Mouse (Mus musculus) limb, embryonic 15.5 days (tissue): ENCODE results near the gene Calcrl. TPM values are rescaled to one million over a fixed set of nuclear protein-coding genes. Genes with fewer than 3 reads are reported as not detected.

Source experiments
- ATAC-seq: fragments of 200-750 bp; cut with Nextera tagmentation; 2 replicates; pipeline ENCODE4 v1.8.0; 2017; ENCODE audit warnings: low read depth, moderate TSS enrichment; ENCODE audit not compliant: insufficient number of reproducible peaks, low FRiP score, low TSS enrichment
- H3K27ac ChIP-seq: fragments of 300-500 bp; sonication (generic); 2 replicates; pipeline ENCODE4 v1.5.1; 2015; ENCODE audit warnings: moderate library complexity, mild to moderate bottlenecking, inconsistent platforms
- H3K27me3 ChIP-seq: fragments of 300-500 bp; sonication (generic); 2 replicates; pipeline ENCODE4 v1.6.1; 2015; ENCODE audit warnings: inconsistent platforms
- H3K36me3 ChIP-seq: fragments of 300-500 bp; sonication (generic); 2 replicates; pipeline ENCODE4 v1.6.1; 2015; ENCODE audit warnings: inconsistent platforms
- H3K4me1 ChIP-seq: fragments of 300-500 bp; sonication (generic); 2 replicates; pipeline ENCODE4 v1.6.1; 2015; ENCODE audit warnings: inconsistent platforms
- H3K4me2 ChIP-seq: fragments of 300-500 bp; sonication (generic); 2 replicates; pipeline ENCODE4 v1.6.1; 2015; ENCODE audit warnings: mild to moderate bottlenecking, inconsistent platforms
- H3K4me3 ChIP-seq: fragments of 300-500 bp; sonication (generic); 2 replicates; pipeline ENCODE4 v1.5.1; 2015; ENCODE audit warnings: mild to moderate bottlenecking, inconsistent platforms
- H3K9ac ChIP-seq: fragments of 300-500 bp; sonication (generic); 2 replicates; pipeline ENCODE4 v1.6.1; 2015; ENCODE audit warnings: inconsistent platforms
- H3K9me3 ChIP-seq: fragments of 300-500 bp; sonication (generic); 2 replicates; pipeline ENCODE4 v1.6.1; 2016; ENCODE audit warnings: inconsistent platforms
- WGBS: fragments of 180-500 bp; shearing (Covaris S2); methylation state at CpG from one replicate; pipeline ENCODE4 v1.1.7; 2015; 5-methylcytosine and 5-hydroxymethylcytosine counted together
- polyA plus RNA-seq: library from polyadenylated mRNA; unstranded; fragments of >200 nt; fragmentation: Nextera tagmentation; extraction: Ambion mirVana; gene quantifications from 2 replicates; pipeline ENCODE4 v1.2.1, GENCODE M21; 2015

Calcrl gene
- polyA plus RNA-seq = 22.7 and 24.4 TPM in 2 replicates

- Histone ChIP-seq H3K27ac (peak within 1 kb of the TSS; percentile 74), H3K27me3 (no peaks in the 10 kb centered on the region), H3K9me3 (no peaks in the 10 kb centered on the region), H3K4me3 (peak within 1 kb of the TSS; percentile 41), H3K36me3 (no peaks in the 10 kb centered on the region), H3K4me1 (peaks cover 4% of the 10 kb centered on the region; the same call in 1 of the 2 replicates), H3K4me2 (peak within 1 kb of the TSS; percentile 48), H3K9ac (no peak within 1 kb of the TSS)
- peak; percentile 74 for ATAC-seq
- WGBS = under 1% methylated on average over 10 of the region's 10 CpGs
Measured at GRCm38 (mm10) chr2:84425138-84425537, at the start of gene Calcrl. Gene Calcrl (minus strand): TSS chr2:84425411.

GRCm38 (mm10) chr2:84474651-84475050, 49.4 kb upstream of the Calcrl start:
- Histone ChIP-seq H3K36me3 (no peaks in the 10 kb centered on the region), H3K4me2 (no peak overlapping the region), H3K4me3 (no peak overlapping the region), H3K4me1 (0 out of 2 replicates have a peak, but pooled peaks cover 3% of the 10 kb centered on the region), H3K9ac (no peak overlapping the region), H3K27me3 (no peaks in the 10 kb centered on the region), H3K9me3 (no peaks in the 10 kb centered on the region), H3K27ac (no peak overlapping the region)
- no peak for ATAC-seq
- 15% methylated on average over 6 of the region's 6 CpGs for WGBS

GRCm38 (mm10) chr2:84473941-84474530, 48.8 kb upstream of the Calcrl start:
- no peak overlapping the region for H3K4me3 ChIP-seq
- no peak overlapping the region for H3K27ac ChIP-seq
- no peak overlapping the region for H3K9ac ChIP-seq
- H3K4me2 ChIP-seq = no peak overlapping the region
- H3K36me3 ChIP-seq = no peaks in the 10 kb centered on the region
- ATAC-seq = no peak
- no peaks in the 10 kb centered on the region for H3K9me3 ChIP-seq
- H3K4me1 ChIP-seq = 0 out of 2 replicates have a peak, but pooled peaks cover 3% of the 10 kb centered on the region
- no peaks in the 10 kb centered on the region for H3K27me3 ChIP-seq
- WGBS = 78% methylated on average over 14 of the region's 14 CpGs

GRCm38 (mm10) chr2:84467391-84467790, 42.2 kb upstream of the Calcrl start:
- no peak for ATAC-seq
- H3K27ac ChIP-seq = no peak overlapping the region
- H3K9me3 ChIP-seq = no peaks in the 10 kb centered on the region
- H3K4me2 ChIP-seq = no peak overlapping the region
- no peak overlapping the region for H3K9ac ChIP-seq
- 80% methylated on average over 4 of the region's 4 CpGs for WGBS
- H3K4me1 ChIP-seq = no peaks in the 10 kb centered on the region
- H3K36me3 ChIP-seq = no peaks in the 10 kb centered on the region
- H3K4me3 ChIP-seq = no peak overlapping the region
- H3K27me3 ChIP-seq = no peaks in the 10 kb centered on the region

- WGBS = 22% methylated on average over 7 of the region's 7 CpGs
- Histone ChIP-seq H3K4me2 (no peak overlapping the region), H3K4me1 (no peaks in the 10 kb centered on the region), H3K27ac (no peak overlapping the region), H3K4me3 (no peak overlapping the region), H3K9ac (no peak overlapping the region), H3K27me3 (no peaks in the 10 kb centered on the region), H3K36me3 (no peaks in the 10 kb centered on the region), H3K9me3 (no peaks in the 10 kb centered on the region)
- no peak for ATAC-seq
Measured at GRCm38 (mm10) chr2:84464956-84465355, 39.7 kb upstream of the Calcrl start.

GRCm38 (mm10) chr2:84462411-84462810, 37.2 kb upstream of the Calcrl start:
- Histone ChIP-seq H3K4me1 (no peaks in the 10 kb centered on the region), H3K27ac (no peak overlapping the region), H3K4me3 (no peak overlapping the region), H3K4me2 (no peak overlapping the region), H3K9ac (no peak overlapping the region), H3K27me3 (no peaks in the 10 kb centered on the region), H3K9me3 (no peaks in the 10 kb centered on the region), H3K36me3 (no peaks in the 10 kb centered on the region)
- no peak for ATAC-seq
- 83% methylated on average over 3 of the region's 3 CpGs for WGBS

- Histone ChIP-seq H3K9me3 (no peaks in the 10 kb centered on the region), H3K4me2 (no peak overlapping the region), H3K4me1 (no peaks in the 10 kb centered on the region), H3K27me3 (no peaks in the 10 kb centered on the region), H3K9ac (no peak overlapping the region), H3K36me3 (no peaks in the 10 kb centered on the region), H3K27ac (no peak overlapping the region), H3K4me3 (no peak overlapping the region)
- no peak for ATAC-seq
- 67% methylated on average over 11 of the region's 11 CpGs for WGBS
Measured at GRCm38 (mm10) chr2:84459651-84460177, 34.5 kb upstream of the Calcrl start.

GRCm38 (mm10) chr2:84457221-84457620, 32.0 kb upstream of the Calcrl start:
- Histone ChIP-seq H3K27me3 (no peaks in the 10 kb centered on the region), H3K4me2 (no peak overlapping the region), H3K9ac (no peak overlapping the region), H3K27ac (no peak overlapping the region), H3K9me3 (no peaks in the 10 kb centered on the region), H3K36me3 (no peaks in the 10 kb centered on the region), H3K4me3 (no peak overlapping the region), H3K4me1 (no peaks in the 10 kb centered on the region)
- ATAC-seq = no peak
- WGBS = 72% methylated on average over 6 of the region's 6 CpGs

- no peak for ATAC-seq
Measured at GRCm38 (mm10) chr2:84455236-84455799, 30.1 kb upstream of the Calcrl start.

GRCm38 (mm10) chr2:84454551-84455235, 29.5 kb upstream of the Calcrl start:
- no peaks in the 10 kb centered on the region for H3K36me3 ChIP-seq
- H3K27ac ChIP-seq = no peak overlapping the region
- no peaks in the 10 kb centered on the region for H3K4me1 ChIP-seq
- 60% methylated on average over 10 of the region's 10 CpGs for WGBS
- H3K4me3 ChIP-seq = no peak overlapping the region
- H3K9ac ChIP-seq = no peak overlapping the region
- no peaks in the 10 kb centered on the region for H3K27me3 ChIP-seq
- ATAC-seq = no peak
- H3K9me3 ChIP-seq = no peaks in the 10 kb centered on the region
- H3K4me2 ChIP-seq = no peak overlapping the region

More at GRCm38 (mm10) chr2:84455236-84455799, 30.1 kb upstream of the Calcrl start:
- Histone ChIP-seq H3K36me3 (no peaks in the 10 kb centered on the region), H3K4me3 (no peak overlapping the region), H3K27ac (no peak overlapping the region), H3K9ac (no peak overlapping the region), H3K27me3 (no peaks in the 10 kb centered on the region), H3K4me2 (no peak overlapping the region), H3K9me3 (no peaks in the 10 kb centered on the region), H3K4me1 (no peaks in the 10 kb centered on the region)
- 9% methylated on average over 5 of the region's 5 CpGs for WGBS

GRCm38 (mm10) chr2:84454051-84454450, 28.8 kb upstream of the Calcrl start:
- Histone ChIP-seq H3K4me3 (no peak overlapping the region), H3K27ac (no peak overlapping the region), H3K27me3 (no peaks in the 10 kb centered on the region), H3K4me2 (no peak overlapping the region), H3K9ac (no peak overlapping the region), H3K36me3 (no peaks in the 10 kb centered on the region), H3K9me3 (no peaks in the 10 kb centered on the region), H3K4me1 (no peaks in the 10 kb centered on the region)
- ATAC-seq = no peak
- 12% methylated on average over 5 of the region's 5 CpGs for WGBS

- no peak for ATAC-seq
- no peak overlapping the region for H3K4me2 ChIP-seq
- no peaks in the 10 kb centered on the region for H3K9me3 ChIP-seq
- WGBS = 83% methylated on average over 1 of the region's 1 CpGs
- no peak overlapping the region for H3K4me3 ChIP-seq
- no peaks in the 10 kb centered on the region for H3K4me1 ChIP-seq
- H3K9ac ChIP-seq = no peak overlapping the region
- no peaks in the 10 kb centered on the region for H3K27me3 ChIP-seq
- H3K36me3 ChIP-seq = no peaks in the 10 kb centered on the region
- no peak overlapping the region for H3K27ac ChIP-seq
Measured at GRCm38 (mm10) chr2:84445499-84445898, 20.3 kb upstream of the Calcrl start.
